Mouse (Mus musculus) kidney, postnatal 4 days (tissue): ENCODE results near the gene Trpv3.
"Not testable (repeated sequence)": the region's sequence is repeated elsewhere in the genome, so short reads cannot be mapped to it uniquely, and the experiment has no call there.

Source experiments
- DNase-seq, 2 experiments: peaks; one replicate each; pipeline ENCODE4 v3.0.0; 2021; ENCODE audit warnings: mixed read lengths in 2 of 2

Trpv3 gene

DNA sequence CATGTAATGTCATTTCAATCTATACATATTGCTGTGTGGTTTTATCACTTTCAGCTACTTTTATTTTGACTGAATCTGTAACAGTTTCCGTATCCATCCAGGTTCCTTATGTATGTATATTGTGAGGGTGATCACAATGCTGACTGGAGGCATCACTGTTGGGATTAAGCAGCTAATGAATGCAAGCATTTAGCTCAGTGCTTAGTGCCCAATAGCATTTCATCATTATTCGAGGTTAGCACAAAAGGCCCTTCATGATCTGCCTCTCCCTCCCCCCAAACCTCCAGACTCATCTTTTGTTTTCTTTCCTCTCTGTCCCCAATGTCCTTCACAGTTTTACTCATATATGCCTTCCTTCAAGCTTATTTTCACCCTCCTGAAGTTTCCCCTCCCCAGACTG lies 35.9 kb downstream of the Trpv3 start:
- no peak for DNase-seq

DNA sequence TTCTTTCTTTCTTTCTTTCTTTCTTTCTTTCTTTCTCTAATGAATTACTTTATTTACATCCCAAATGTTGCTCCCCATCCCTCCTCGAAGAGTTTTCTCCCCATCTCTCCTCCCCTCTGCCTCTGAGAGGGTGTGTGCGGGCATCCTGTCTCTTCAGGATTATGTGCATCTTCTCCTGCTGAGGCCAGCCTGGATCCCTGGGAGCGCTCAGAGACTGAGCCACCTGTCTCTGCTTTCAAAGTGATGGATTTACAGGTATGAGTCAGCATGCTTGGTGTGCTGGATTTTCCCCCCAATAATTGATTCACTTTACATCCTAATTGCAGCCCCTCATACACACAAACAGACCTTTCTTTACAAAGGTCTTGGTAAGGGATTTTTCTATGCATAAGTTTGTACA lies 48.8 kb downstream of the Trpv3 start:
- no peak for DNase-seq

DNA sequence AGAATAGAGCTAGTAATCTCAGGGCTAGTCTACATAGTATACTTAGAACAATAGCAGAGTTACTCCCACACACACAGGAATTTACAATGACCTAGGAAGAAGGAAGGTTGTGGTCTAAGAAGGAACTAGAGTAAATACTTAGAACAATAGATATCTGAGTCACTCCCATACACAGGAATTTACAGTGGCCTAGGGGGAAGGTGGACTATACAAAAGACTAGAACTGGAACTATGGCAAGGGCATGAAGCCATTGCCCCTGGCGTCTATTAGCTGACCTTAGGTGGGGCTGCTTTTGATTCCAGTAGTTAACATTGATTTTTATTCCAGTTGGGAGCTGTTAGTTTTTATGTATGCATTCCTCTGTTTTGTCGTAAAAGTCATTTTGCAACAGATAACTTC lies 51.4 kb downstream of the Trpv3 start:
- not testable (repeated sequence) for DNase-seq

DNA sequence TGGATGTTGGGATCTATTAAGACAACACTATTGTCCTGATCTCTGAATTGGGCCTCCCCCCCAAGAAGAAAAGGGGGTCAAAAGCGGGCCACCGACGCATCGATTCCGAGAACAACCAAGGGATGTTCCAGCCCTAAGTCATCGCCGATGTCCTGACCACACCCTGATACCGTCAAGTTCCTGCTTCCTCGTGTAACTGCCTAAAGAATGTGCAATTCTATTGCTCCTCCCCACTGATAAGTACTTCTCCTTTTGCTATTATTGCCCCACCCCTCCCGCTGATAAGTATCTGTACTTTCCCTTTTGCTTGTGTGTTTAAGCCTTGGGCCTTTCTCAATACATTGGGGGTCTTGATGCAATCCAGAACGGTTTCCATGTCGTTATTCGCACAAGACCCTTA lies 53.9 kb downstream of the Trpv3 start:
- not testable (repeated sequence) for DNase-seq

DNA sequence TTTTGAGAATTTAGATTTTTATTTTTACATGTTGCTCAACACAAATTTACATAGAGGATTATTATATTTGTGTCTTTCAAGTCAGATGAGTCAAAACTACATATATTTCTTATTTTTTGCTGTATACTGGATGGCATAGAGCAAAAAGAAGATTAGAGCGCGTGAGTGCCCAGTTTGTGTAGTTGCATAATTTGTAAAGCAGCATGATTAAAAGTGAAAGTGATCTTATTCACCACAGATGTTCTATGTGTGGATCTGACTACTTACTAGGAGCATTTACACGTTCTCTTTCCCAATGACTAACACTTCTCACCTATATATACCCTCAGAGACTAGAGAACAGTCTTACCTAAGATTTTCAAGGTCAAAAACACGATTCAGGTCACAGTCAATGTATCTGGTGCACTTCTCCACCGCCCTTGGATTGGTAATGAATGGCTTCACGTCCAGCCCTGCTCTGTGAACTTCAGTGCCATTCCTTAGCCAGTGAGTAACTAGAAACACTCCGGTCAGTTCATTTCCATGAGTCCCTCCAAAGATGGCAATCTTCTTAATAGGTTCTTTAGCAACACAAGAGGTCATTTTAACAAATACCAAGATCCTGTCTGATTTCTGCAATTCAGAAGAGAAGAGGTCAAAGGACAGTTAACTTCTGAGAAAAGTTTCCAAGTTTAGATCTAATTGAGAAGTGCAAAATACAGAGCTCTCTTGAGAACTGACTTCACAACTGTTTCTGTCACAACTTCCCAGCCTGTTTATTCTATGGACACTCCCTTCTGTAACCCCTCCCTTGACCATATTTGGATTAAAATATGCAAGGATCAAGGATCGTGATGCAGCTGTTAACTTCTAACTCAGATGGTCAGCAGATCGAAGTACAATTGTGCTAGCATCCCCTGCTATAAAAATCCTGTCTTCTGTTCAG lies 57.0 kb downstream of the Trpv3 start:
- DNase-seq = no peak

DNA sequence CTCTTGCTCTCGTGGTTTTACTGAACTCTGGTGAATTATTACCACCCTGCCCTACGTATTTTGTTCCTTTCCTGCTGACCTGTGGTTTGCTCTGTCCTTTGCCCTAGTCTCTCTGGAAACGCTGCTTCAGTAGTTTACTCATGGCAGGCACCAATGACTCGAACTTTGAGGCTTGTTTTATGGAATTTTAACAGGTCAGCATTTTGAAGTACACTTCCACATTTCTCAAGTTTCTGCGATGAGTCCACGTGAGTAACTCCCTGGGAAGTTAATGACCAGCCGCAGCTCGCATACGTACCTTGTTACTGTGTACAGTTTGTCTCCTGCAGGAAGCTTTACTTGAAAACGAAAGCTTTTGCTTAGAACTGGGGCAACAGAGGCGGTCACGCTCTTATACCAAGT lies 59.3 kb downstream of the Trpv3 start:
- DNase-seq = peak; percentile 44 to 68

DNA sequence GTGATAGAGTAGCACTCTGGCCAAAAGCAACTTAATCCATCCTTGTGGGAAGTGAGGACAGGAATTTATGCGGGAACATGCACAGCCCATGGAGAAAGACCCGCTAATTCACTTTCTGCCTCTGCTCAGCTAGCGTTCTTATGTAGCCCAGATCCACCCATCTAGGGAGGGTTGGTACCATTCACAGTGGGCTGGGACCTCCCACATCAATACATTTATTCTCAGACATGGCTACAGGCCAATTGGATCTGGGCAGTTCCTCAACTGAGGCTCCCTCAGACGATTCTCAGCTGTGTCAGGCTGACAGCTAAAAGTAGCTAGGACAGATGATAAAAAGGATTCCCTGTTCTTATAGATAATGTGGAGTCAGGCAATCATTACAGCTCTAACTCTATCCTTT lies 60.2 kb downstream of the Trpv3 start:
- peak in 1 of 2 experiments; percentile 9 for DNase-seq

DNA sequence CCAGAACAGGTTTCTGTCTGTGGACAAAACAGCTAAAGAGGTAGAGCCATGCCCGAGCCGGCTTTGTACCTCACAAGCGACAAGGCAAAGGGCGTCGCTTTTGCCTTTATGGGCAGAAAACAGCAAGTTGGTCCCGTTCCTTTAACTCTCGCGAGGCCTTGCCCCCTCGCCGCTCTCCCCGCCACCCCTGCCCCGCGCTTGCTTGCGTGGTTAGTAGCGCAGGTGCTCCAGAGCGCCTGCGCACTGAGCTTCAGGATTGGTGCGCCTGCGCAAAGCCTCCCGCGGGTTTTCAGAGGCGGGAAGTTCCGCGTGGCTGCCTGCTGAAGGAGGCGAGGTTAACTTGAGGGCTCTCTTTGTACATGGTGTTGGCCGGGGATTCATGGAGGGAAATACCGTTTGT lies 62.3 kb downstream of the Trpv3 start, which contains the start of the genes Aspa, Gm49340 and Spata22:
TSS of gene Aspa (minus strand) at position 155 of the 400 bp plus-strand sequence.
TSS of gene Gm49340 (plus strand) at position 300 of the 400 bp plus-strand sequence.
TSS of gene Spata22 (plus strand) at position 300 of the 400 bp plus-strand sequence.
- no peak for DNase-seq

DNA sequence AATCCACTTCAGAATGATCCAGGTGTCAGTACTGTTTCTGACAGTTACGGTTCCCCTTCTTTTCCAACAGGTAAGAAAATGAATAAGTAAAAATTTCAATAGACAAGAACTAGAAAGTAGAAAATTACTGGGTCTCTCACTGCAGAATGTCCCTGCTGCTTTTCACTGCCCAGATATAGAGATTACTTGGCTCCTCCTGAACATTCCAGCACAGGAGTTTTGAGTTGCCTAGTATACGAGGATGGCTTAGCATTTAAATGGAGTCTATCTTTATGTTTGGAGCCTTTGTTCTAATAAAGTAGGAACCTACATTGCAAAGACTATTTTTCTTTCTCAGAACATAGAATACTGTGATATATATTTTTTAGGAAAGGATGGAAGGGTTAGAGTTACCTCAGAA lies 66.2 kb downstream of the Trpv3 start:
- no peak for DNase-seq

DNA sequence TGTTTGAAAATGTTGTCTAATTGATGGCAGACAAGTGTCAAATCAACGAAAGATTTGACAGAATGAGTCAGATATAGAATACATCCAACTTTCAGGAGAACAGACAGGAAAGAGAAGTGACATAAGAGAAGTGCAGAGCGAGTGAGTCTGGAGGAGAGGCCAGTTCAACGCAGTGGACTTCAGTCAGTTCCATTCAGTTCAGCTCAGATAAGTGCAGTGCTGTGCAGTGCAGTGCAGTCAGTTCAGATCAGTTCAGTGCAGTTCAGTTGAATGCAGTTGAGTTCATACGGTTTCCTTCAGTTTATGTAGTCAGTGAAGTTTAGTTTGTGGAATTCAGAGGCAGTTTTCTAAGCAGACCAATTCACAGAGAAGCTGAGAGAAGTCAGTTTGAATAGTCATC lies 69.7 kb downstream of the Trpv3 start:
- DNase-seq = no peak
